Mouse (Mus musculus): ENCODE measurements around the gene Samhd1.

DNA sequence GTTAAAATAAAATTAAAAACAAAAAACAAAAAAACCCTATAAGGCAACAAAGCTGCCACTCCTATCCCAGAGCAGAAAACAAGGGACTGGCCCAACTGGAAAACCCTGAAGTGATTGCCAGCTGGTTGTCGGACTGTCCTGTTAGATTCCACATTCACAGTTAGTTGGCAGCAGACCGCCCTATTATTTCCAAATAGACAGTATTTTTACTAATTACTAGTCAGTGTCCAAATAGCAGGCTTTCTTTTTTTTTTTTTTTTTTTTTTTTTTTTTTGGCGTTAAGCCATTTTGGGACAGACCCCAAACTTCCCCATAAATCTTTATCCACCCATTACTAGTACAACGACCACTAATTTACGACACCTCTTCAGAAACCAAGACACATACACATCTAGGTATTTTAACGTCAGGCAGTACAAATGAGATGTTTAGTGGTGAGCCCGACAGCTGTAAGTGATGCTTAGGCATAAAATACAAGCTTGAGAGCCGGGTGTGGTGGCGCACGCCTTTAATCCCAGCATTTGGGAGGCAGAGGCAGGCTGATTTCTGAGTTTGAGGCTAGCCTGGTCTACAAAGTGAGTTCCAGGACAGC lies 560 bp upstream of the Samhd1 start:
- TF ChIP-seq CTCF (IDR thresholded peaks at IDR 0.05) (no peak), EP300 (IDR thresholded peaks at IDR 0.05) (no peak; the same call in 1 of the 2 replicates)

Data from lung, postnatal 0 days (tissue).